Mouse (Mus musculus): Measurements from ENCODE around the gene Bmf.
A peak's percentile ranks its signal among the peaks of the same experiment; 100 is the strongest.

The Bmf gene

DNA sequence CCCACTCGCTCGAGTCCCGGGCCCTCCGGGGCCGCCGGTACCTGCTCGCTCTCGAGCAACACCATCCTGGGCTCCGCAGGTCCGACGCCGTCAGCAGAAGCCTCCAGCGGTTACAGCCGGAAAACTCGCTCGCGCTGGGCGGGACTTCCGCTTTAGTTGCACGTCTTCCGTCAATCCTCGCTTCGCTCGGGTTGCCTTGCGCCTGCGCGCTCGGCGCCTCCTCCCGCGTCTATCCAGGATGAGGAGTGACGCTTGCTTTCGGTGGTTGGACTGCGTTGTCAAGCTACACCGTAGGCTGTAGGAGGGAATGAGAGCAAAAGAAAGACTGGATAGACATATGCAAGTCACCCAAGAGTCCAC lies 70.0 kb downstream of the Bmf start, which contains the start of gene Srp14:
Gene Srp14 (minus strand): TSS at position 162 of the 360 bp plus-strand sequence.
- peak; percentile 88 to 94 for DNase-seq (ENCODE audit: low spot score in 2 of 2)

DNA sequence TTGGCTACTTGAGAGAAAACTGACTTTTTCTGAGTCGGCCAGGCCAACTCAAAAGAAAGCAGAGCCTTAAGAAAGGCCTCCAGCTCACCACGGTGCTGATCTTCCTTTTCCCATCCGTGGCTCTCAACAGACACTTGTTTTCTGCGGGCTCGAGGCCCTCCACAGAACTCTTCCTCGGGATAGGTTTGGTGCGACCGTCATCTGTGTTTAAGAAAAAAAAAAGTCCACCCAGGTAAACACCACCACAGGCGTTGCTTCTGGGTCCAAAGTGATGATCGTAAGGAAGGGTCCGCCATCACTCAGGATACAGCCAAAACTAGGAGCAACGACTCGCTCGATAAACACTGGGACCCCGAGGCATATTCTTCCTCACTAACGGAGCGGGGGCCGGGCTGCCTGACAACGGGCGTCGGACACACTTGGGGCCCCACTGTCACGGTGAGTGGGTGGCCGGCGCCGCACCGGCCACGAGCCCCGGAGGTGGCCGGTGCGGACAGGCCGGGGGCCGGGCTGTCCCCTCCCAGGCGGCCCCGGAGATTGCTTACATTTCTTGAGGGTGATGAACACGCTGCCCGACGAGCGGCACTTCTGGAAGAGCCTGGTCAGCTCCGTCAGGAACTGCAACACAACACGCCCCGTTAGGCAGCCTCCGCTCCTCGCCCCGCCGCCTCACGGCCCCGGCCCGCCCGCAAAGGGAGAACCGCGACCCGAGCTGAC lies 70.5 kb downstream of the Bmf start:
- no peak for DNase-seq (ENCODE audit: low spot score in 2 of 2)

Measured in frontal cortex, postnatal 36 days (tissue).